Comparison of ENCODE assay signal across 8 mouse cellular contexts in genomic region chr17:65862579-65862978, GRCm38 (mm10). TPM values are rescaled to one million over a fixed set of nuclear protein-coding genes. Genes with fewer than 3 reads are reported as not detected.
DNase-seq lines count a peak whose midpoint lies in the region; ATAC-seq and TF ChIP-seq lines count a peak whose summit lies in the region.

No protein-coding gene starts in this region.

- peak; percentile 62 for TF ChIP-seq CTCF in forebrain, postnatal 0 days (IDR thresholded peaks at IDR 0.05; ENCODE audit: low read depth)
- peak; percentile 44 for TF ChIP-seq CTCF in cortical plate, adult 2 months (IDR thresholded peaks at IDR 0.05; ENCODE audit: extremely low read depth, insufficient read depth, low read length)

- peak; percentile 69; the same call in 1 of the 2 replicates for ATAC-seq in forebrain, postnatal 0 days
- no peak for ATAC-seq in midbrain, embryonic 11.5 days (ENCODE audit: low FRiP score)
- no peak for ATAC-seq in midbrain, embryonic 16.5 days

- no peaks in the 10 kb centered on the region for H3K4me1 ChIP-seq in forebrain, postnatal 0 days (ENCODE audit: insufficient read depth)
- peaks cover 3% of the 10 kb centered on the region; the same call in 1 of the 2 replicates for H3K4me1 ChIP-seq in forebrain, embryonic 10.5 days
- H3K4me1 ChIP-seq in midbrain, embryonic 11.5 days (ENCODE audit: control insufficient read depth, insufficient read depth, low read length), result no peaks in the 10 kb centered on the region
- peaks cover 2% of the 10 kb centered on the region; the same call in 1 of the 2 replicates for H3K4me1 ChIP-seq in midbrain, embryonic 16.5 days (ENCODE audit: control insufficient read depth, insufficient read depth, low read length)
- no peaks in the 10 kb centered on the region for H3K4me1 ChIP-seq in cortical plate, adult 2 months (ENCODE audit: control insufficient read depth, insufficient read depth, low read length)

- H3K27ac ChIP-seq in forebrain, postnatal 0 days (ENCODE audit: low read depth, low read length), result no peak overlapping the region
- H3K27ac ChIP-seq in forebrain, embryonic 10.5 days, result no peak overlapping the region
- H3K27ac ChIP-seq in midbrain, embryonic 11.5 days (ENCODE audit: low read depth, low read length), result no peak overlapping the region
- no peak overlapping the region for H3K27ac ChIP-seq in midbrain, embryonic 16.5 days (ENCODE audit: low read length)
- no peak overlapping the region for H3K27ac ChIP-seq in cortical plate, adult 2 months (ENCODE audit: insufficient read depth, low read length)

- H3K4me2 ChIP-seq in forebrain, postnatal 0 days (ENCODE audit: low read depth), result no peak overlapping the region
- no peak overlapping the region for H3K4me2 ChIP-seq in midbrain, embryonic 11.5 days
- H3K4me2 ChIP-seq in midbrain, embryonic 16.5 days (ENCODE audit: low read length), result no peak overlapping the region

- WGBS in forebrain, postnatal 0 days, result 47% methylated on average over 4 of the region's 4 CpGs
- WGBS in forebrain, embryonic 10.5 days, result 61% methylated on average over 4 of the region's 4 CpGs
- WGBS in midbrain, embryonic 11.5 days, result 57% methylated on average over 4 of the region's 4 CpGs
- WGBS in midbrain, embryonic 16.5 days, result 49% methylated on average over 4 of the region's 4 CpGs

- DNase-seq in forebrain, postnatal 0 days, result peak; percentile 54
- no peak for DNase-seq in forebrain, embryonic 10.5 days (ENCODE audit: extremely low spot score, low spot score)
- DNase-seq in midbrain, embryonic 11.5 days (ENCODE audit: low spot score, missing footprints), result peak; percentile 92
- peak; percentile 48 for DNase-seq in lung, postnatal 14 days
- DNase-seq in ovary, adult 18-20 months (ENCODE audit: low spot score), result no peak
- no peak for DNase-seq in ovary, postnatal 14 days (ENCODE audit: low spot score)

- no peaks in the 10 kb centered on the region for H3K9me3 ChIP-seq in forebrain, postnatal 0 days (ENCODE audit: low read length)
- H3K9me3 ChIP-seq in forebrain, embryonic 10.5 days, result no peaks in the 10 kb centered on the region
- H3K9me3 ChIP-seq in midbrain, embryonic 11.5 days (ENCODE audit: control insufficient read depth, low read length), result no peaks in the 10 kb centered on the region
- no peaks in the 10 kb centered on the region for H3K9me3 ChIP-seq in midbrain, embryonic 16.5 days (replicated peaks; ENCODE audit: control insufficient read depth, low read length, poor library complexity, severe bottlenecking)

- peaks cover 40% of the 10 kb centered on the region for H3K36me3 ChIP-seq in forebrain, postnatal 0 days (ENCODE audit: insufficient read depth)
- peaks cover 50% of the 10 kb centered on the region for H3K36me3 ChIP-seq in forebrain, embryonic 10.5 days (replicated peaks)
- peaks cover 10% of the 10 kb centered on the region; the same call in 1 of the 2 replicates for H3K36me3 ChIP-seq in midbrain, embryonic 11.5 days (ENCODE audit: control insufficient read depth, insufficient read depth, low read length)
- H3K36me3 ChIP-seq in midbrain, embryonic 16.5 days (ENCODE audit: control insufficient read depth, insufficient read depth, low read length), result peaks cover 22% of the 10 kb centered on the region

- no peak for TF ChIP-seq POLR2A in cortical plate, adult 2 months (IDR thresholded peaks at IDR 0.05; ENCODE audit: extremely low read depth, insufficient read depth, low read length)

- no peak overlapping the region for H3K4me3 ChIP-seq in forebrain, postnatal 0 days (ENCODE audit: low read depth, low read length)
- no peak overlapping the region for H3K4me3 ChIP-seq in forebrain, embryonic 10.5 days
- no peak overlapping the region for H3K4me3 ChIP-seq in midbrain, embryonic 11.5 days (ENCODE audit: low read depth, low read length)
- no peak overlapping the region for H3K4me3 ChIP-seq in midbrain, embryonic 16.5 days (ENCODE audit: low read depth, low read length)
- H3K4me3 ChIP-seq in cortical plate, adult 2 months (ENCODE audit: insufficient read depth, low read length), result no peak overlapping the region

- no peaks in the 10 kb centered on the region for H3K27me3 ChIP-seq in forebrain, postnatal 0 days (ENCODE audit: insufficient read depth, low read length)
- no peaks in the 10 kb centered on the region for H3K27me3 ChIP-seq in forebrain, embryonic 10.5 days (ENCODE audit: poor library complexity, severe bottlenecking)
- no peaks in the 10 kb centered on the region for H3K27me3 ChIP-seq in midbrain, embryonic 11.5 days (ENCODE audit: control insufficient read depth, insufficient read depth, low read length)
- no peaks in the 10 kb centered on the region for H3K27me3 ChIP-seq in midbrain, embryonic 16.5 days (ENCODE audit: control insufficient read depth, insufficient read depth, low read depth, low read length)

- H3K9ac ChIP-seq in forebrain, postnatal 0 days, result no peak overlapping the region
- no peak overlapping the region for H3K9ac ChIP-seq in midbrain, embryonic 11.5 days (ENCODE audit: low read length)
- H3K9ac ChIP-seq in midbrain, embryonic 16.5 days (ENCODE audit: low read depth, low read length), result no peak overlapping the region

RNA-seq across cellular contexts. Expression of gene Ralbp1, which starts 23.0 kb away (rescaled TPM):
- total RNA-seq in forebrain, postnatal 0 days (2014; rRNA removed), result 39.9 and 40.7 TPM in 2 replicates
- 34.4 and 47.7 TPM in 2 replicates for polyA plus RNA-seq in forebrain, postnatal 0 days (2015; fragmentation: Nextera tagmentation; extraction: Ambion mirVana)
- polyA plus RNA-seq in forebrain, embryonic 10.5 days (2016; fragmentation: Nextera tagmentation; extraction: Ambion mirVana), result 48.6 and 50.0 TPM in 2 replicates
- 39.5 and 45.4 TPM in 2 replicates for polyA plus RNA-seq in midbrain, embryonic 11.5 days (2014; fragmentation: Nextera tagmentation; extraction: Ambion mirVana)
- polyA plus RNA-seq in midbrain, embryonic 16.5 days (2015; fragmentation: Nextera tagmentation; extraction: Ambion mirVana), result 50.2 and 51.6 TPM in 2 replicates
- polyA plus RNA-seq in cortical plate, adult 2 months (2012; rRNA removed), result 47.3 and 48.1 TPM in 2 replicates

Comparison
In these comparisons a context has a peak if more than half of its experiments do, and no peak if none do; other contexts are left out.
1. DNase-seq: peak in forebrain, postnatal 0 days (single experiment), midbrain, embryonic 11.5 days (single experiment) and lung, postnatal 14 days (single experiment); none in forebrain, embryonic 10.5 days (single experiment), ovary, adult 18-20 months (single experiment) and ovary, postnatal 14 days (single experiment).